Comparison of ENCODE assay signal across 20 mouse cellular contexts in the genomic region with DNA sequence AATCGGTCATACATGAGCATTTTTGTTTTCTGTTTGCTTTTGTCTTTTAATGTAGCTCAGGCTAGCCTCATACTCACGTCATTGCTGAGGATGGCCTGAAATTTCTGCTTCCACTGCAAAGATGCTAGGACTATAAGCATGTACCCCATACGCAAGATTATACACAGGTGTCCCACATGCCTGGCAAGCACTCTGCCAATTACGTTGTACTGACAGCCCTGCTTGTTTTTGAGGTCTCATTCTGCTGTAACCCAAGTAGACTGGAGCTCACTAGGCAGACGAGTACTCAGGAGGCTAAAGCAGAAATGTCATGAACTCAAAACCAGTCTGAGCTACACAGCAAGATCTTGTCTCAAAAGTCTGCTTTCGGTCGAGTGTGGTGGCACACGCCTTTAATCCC. TPM values are rescaled to one million over a fixed set of nuclear protein-coding genes. Genes with fewer than 3 reads are reported as not detected.
DNase-seq lines count a peak whose midpoint lies in the region; TF ChIP-seq lines count a peak whose summit lies in the region.
"Had no signal": no experiment of that assay in that cellular context is flagged by ENCODE, and none has a peak within 500 bp of the region (broad histone marks: within the 10 kb centered on the region; RNA-seq: fewer than 3 reads in every experiment).

No protein-coding gene starts in this region.

- peak; percentile 57 for DNase-seq in heart, embryonic 10.5 days (ENCODE audit: low spot score)
- no peak for DNase-seq in heart, adult 9 months (ENCODE audit: low spot score in 2 of 2)
- peak; percentile 40 for DNase-seq in MEL (ENCODE audit: low read depth, low spot score)
- DNase-seq in left cerebral cortex, postnatal 14 days (ENCODE audit: low spot score in 2 of 2) = no peak
- DNase-seq: adrenal gland, adult 8-10 months; adrenal gland, postnatal 14 days; adrenal gland, postnatal 36 days; cerebellum, adult 11-12 months; cerebellum, adult 2 months; cerebellum, adult 9-10 months; cerebellum, postnatal 10 days; cerebellum, postnatal 25 days; embryo, embryonic 11 days had no signal

- no peak for TF ChIP-seq EP300 in MEL (IDR thresholded peaks at IDR 0.05; ENCODE audit: low read depth in 1 of 2, low read length in 2 of 2)

- no peak for TF ChIP-seq RAD21 in MEL (IDR thresholded peaks at IDR 0.05; ENCODE audit: low read depth, low read length)

- intact Hi-C loops in left cerebral cortex, postnatal 14 days (cut with DNase I) = loop anchor here (10.0 kb wide), 1 partner anchor 247 kb away; no protein-coding TSS in a partner anchor

- H3K9ac ChIP-seq in MEL (ENCODE audit: control insufficient read depth, low read depth, low read length, poor library complexity, severe bottlenecking) = no peak overlapping the region
- H3K9ac ChIP-seq: embryonic facial prominence, embryonic 13.5 days; embryonic facial prominence, embryonic 15.5 days; forebrain, embryonic 12.5 days had no signal

- TF ChIP-seq CTCF in MEL (IDR thresholded peaks at IDR 0.05 in 2 of 3, conservative IDR thresholded peaks at IDR 0.05 in 1 of 3; ENCODE audit: control insufficient read depth in 1 of 3, insufficient read depth in 1 of 3, low read depth in 2 of 3, low read length in 3 of 3, poor library complexity in 1 of 3, severe bottlenecking in 1 of 3) = no peak; a peak in 1 of 6 replicates
- no peak for TF ChIP-seq CTCF in small intestine, adult 2 months (IDR thresholded peaks at IDR 0.05; ENCODE audit: extremely low read depth, insufficient read length, insufficient replicate concordance, low read depth, low read length)

- no peak for TF ChIP-seq POLR2A in MEL (IDR thresholded peaks at IDR 0.05; ENCODE audit: control insufficient read depth in 1 of 2, insufficient read depth in 1 of 2, low read depth in 1 of 2, low read length in 2 of 2, poor library complexity in 1 of 2)
- no peak for TF ChIP-seq POLR2A in small intestine, adult 2 months (IDR thresholded peaks at IDR 0.05; ENCODE audit: low read depth, low read length)

- peaks cover 7% of the 10 kb centered on the region; the same call in 1 of the 2 replicates for H3K36me3 ChIP-seq in heart, embryonic 10.5 days
- peaks cover 0 to 5% of the 10 kb centered on the region in 2 experiments; a peak in 2 of 4 replicates for H3K36me3 ChIP-seq in MEL (ENCODE audit: control insufficient read depth in 1 of 2, insufficient read depth in 2 of 2, low read length in 2 of 2)
- H3K36me3 ChIP-seq in small intestine, adult 2 months (ENCODE audit: control insufficient read depth, insufficient read depth, low read length) = peaks cover 53% of the 10 kb centered on the region
- H3K36me3 ChIP-seq: forebrain, embryonic 10.5 days; forebrain, embryonic 12.5 days had no signal

- WGBS in heart, embryonic 10.5 days = 86% methylated on average over 8 of the region's 8 CpGs
- 95% methylated on average over 8 of the region's 8 CpGs for WGBS in small intestine, adult 2 months

- H3K4me1 ChIP-seq in heart, embryonic 10.5 days = peaks cover 5% of the 10 kb centered on the region
- peaks cover 0 to 8% of the 10 kb centered on the region in 2 experiments; a peak in 3 of 4 replicates for H3K4me1 ChIP-seq in MEL (ENCODE audit: control insufficient read depth in 1 of 2, insufficient read depth in 2 of 2, low read length in 2 of 2)
- peaks cover 6% of the 10 kb centered on the region; the same call in 1 of the 2 replicates for H3K4me1 ChIP-seq in small intestine, adult 2 months (ENCODE audit: control insufficient read depth, insufficient read depth, insufficient read length, low read length)
- H3K4me1 ChIP-seq: embryonic facial prominence, embryonic 13.5 days; embryonic facial prominence, embryonic 15.5 days; forebrain, embryonic 10.5 days; forebrain, embryonic 12.5 days had no signal

- H3K4me3 ChIP-seq in heart, embryonic 10.5 days = no peak overlapping the region
- no peak overlapping the region for H3K4me3 ChIP-seq in MEL (ENCODE audit: control insufficient read depth in 1 of 2, insufficient read depth in 1 of 2, low read depth in 2 of 2, low read length in 2 of 2)
- no peak overlapping the region for H3K4me3 ChIP-seq in small intestine, adult 2 months (ENCODE audit: low read depth, low read length)
- H3K4me3 ChIP-seq: embryonic facial prominence, embryonic 13.5 days; embryonic facial prominence, embryonic 15.5 days; erythroblast, embryonic 14.5 days; forebrain, embryonic 10.5 days; forebrain, embryonic 12.5 days had no signal

- H3K27ac ChIP-seq in heart, embryonic 10.5 days = no peak overlapping the region
- no peak overlapping the region; the same call in 1 of the 2 replicates for H3K27ac ChIP-seq in MEL (ENCODE audit: control insufficient read depth, low read depth, low read length)
- peak overlapping the region; percentile 89 for H3K27ac ChIP-seq in small intestine, adult 2 months (ENCODE audit: insufficient read depth, low read depth, low read length)
- H3K27ac ChIP-seq: embryonic facial prominence, embryonic 13.5 days; embryonic facial prominence, embryonic 15.5 days; forebrain, embryonic 10.5 days; forebrain, embryonic 12.5 days had no signal

- H3K27me3 ChIP-seq in heart, embryonic 10.5 days (ENCODE audit: insufficient read depth, poor library complexity, severe bottlenecking) = no peaks in the 10 kb centered on the region
- no peaks in the 10 kb centered on the region for H3K27me3 ChIP-seq in MEL (ENCODE audit: control insufficient read depth in 1 of 2, insufficient read depth in 2 of 2, low read length in 2 of 2)
- no peaks in the 10 kb centered on the region for H3K27me3 ChIP-seq in small intestine, adult 2 months (ENCODE audit: control insufficient read depth, insufficient read depth, low read length)
- H3K27me3 ChIP-seq: embryonic facial prominence, embryonic 13.5 days; embryonic facial prominence, embryonic 15.5 days; forebrain, embryonic 12.5 days; Patski had no signal

- no peaks in the 10 kb centered on the region for H3K9me3 ChIP-seq in heart, embryonic 10.5 days
- no peaks in the 10 kb centered on the region for H3K9me3 ChIP-seq in MEL (replicated peaks; ENCODE audit: insufficient read depth, low read length)
- H3K9me3 ChIP-seq: embryonic facial prominence, embryonic 13.5 days; embryonic facial prominence, embryonic 15.5 days; forebrain, embryonic 10.5 days; forebrain, embryonic 12.5 days had no signal

- H3K79me2 ChIP-seq in MEL (ENCODE audit: control insufficient read depth, insufficient read depth, low read length, poor library complexity) = no peaks in the 10 kb centered on the region

TF ChIP-seq in MEL, 35 proteins besides CTCF, POLR2A, EP300 and RAD21:
- TF ChIP-seq NELFE (IDR thresholded peaks at IDR 0.05; ENCODE audit: low read depth, low read length) (0 out of 2 replicates have a peak, but pooled peaks have one; percentile 13), GABPA (IDR thresholded peaks at IDR 0.05; ENCODE audit: low read depth, low read length) (no peak), SIN3A (IDR thresholded peaks at IDR 0.05; ENCODE audit: low read length) (0 out of 2 replicates have a peak, but pooled peaks have one; percentile 6)
TF ChIP-seq in MEL: peak in this region for 2.

RNA-seq across cellular contexts. Expression of a gene that starts 15.0 kb away (rescaled TPM):
- 23.6 and 24.2 TPM in 2 replicates for polyA plus RNA-seq in heart, embryonic 10.5 days (2016; fragmentation: Nextera tagmentation; extraction: Ambion mirVana)
- 29.6 TPM in 2 replicates for total RNA-seq in MEL (2012; rRNA removed)
- polyA plus RNA-seq in MEL (2012; ENCODE audit: insufficient read depth in 1 of 2, insufficient read length in 2 of 2, low read depth in 1 of 2, low replicate concordance in 2 of 2, missing spikeins in 1 of 2) = 10 to 100 TPM in 1 of 2 experiments, not detected in 1; 33.0 TPM
- 3.5 and 5.4 TPM in 2 replicates for polyA plus RNA-seq in small intestine, adult 2 months (2012; rRNA removed)
- total RNA-seq in left cerebral cortex, postnatal 14 days (2021) = 10 to 100 TPM; 31.1 to 34.3 TPM

RNA-seq across cellular contexts. Expression of a gene that starts 21.1 kb away (rescaled TPM):
- polyA plus RNA-seq in heart, embryonic 10.5 days (2016; fragmentation: Nextera tagmentation; extraction: Ambion mirVana) = 4.9 and 5.2 TPM in 2 replicates
- total RNA-seq in MEL (2012; rRNA removed) = 11.6 and 15.9 TPM in 2 replicates
- polyA plus RNA-seq in MEL (2012; ENCODE audit: insufficient read depth in 1 of 2, insufficient read length in 2 of 2, low read depth in 1 of 2, low replicate concordance in 2 of 2, missing spikeins in 1 of 2) = 10 to 100 TPM in 1 of 2 experiments, not detected in 1; 26.5 TPM
- polyA plus RNA-seq in small intestine, adult 2 months (2012; rRNA removed) = 6.1 and 13.7 TPM in 2 replicates
- total RNA-seq in left cerebral cortex, postnatal 14 days (2021) = 1 to 10 TPM in 1 of 2 experiments, under 1 TPM in 1; 0.93 to 5.5 TPM

Comparison
In these comparisons a context has a peak if more than half of its experiments do, and no peak if none do; other contexts are left out.
1. DNase-seq: peak in heart, embryonic 10.5 days (single experiment) and MEL (single experiment); none in heart, adult 9 months (0 of 2) and left cerebral cortex, postnatal 14 days (0 of 2).